Mouse (Mus musculus) myocyte (in vitro differentiated cells): Measurements from ENCODE around the gene Acot8. TPM values are rescaled to one million over a fixed set of nuclear protein-coding genes. Genes with fewer than 3 reads are reported as not detected.

Experiments
- H3K27me3 ChIP-seq: one replicate; pipeline ENCODE4 v1.6.1; 2011; ENCODE audit not compliant: control insufficient read depth, insufficient read depth, insufficient read length
- H3K36me3 ChIP-seq: one replicate; pipeline ENCODE4 v1.6.1; 2011; ENCODE audit not compliant: control insufficient read depth, insufficient read depth
- H3K4me2 ChIP-seq: one replicate; pipeline ENCODE4 v1.6.1; 2011; ENCODE audit warnings: low read depth, control low read depth
- H3K4me3 ChIP-seq: one replicate; pipeline ENCODE4 v1.5.1; 2011; ENCODE audit warnings: mild to moderate bottlenecking, control low read depth, moderate library complexity
- H3K79me2 ChIP-seq: one replicate; pipeline ENCODE4 v1.6.1; 2011; ENCODE audit not compliant: control insufficient read depth, insufficient read depth
- H3ac ChIP-seq: one replicate; pipeline ENCODE4 v1.6.1; 2011; ENCODE audit not compliant: control insufficient read depth, insufficient read length
- CEBPB ChIP-seq: IDR thresholded peaks from 2 replicates; pipeline ENCODE4 v1.6.1; 2011; ENCODE audit warnings: mild to moderate bottlenecking, moderate library complexity; ENCODE audit not compliant: poor library complexity, insufficient read depth, severe bottlenecking
- E2F4 ChIP-seq: IDR thresholded peaks from one replicate; pipeline ENCODE4 v1.6.1; 2011; ENCODE audit warnings: mild to moderate bottlenecking, control low read depth, moderate library complexity; ENCODE audit not compliant: insufficient read depth
- MAX ChIP-seq: IDR thresholded peaks from one replicate; pipeline ENCODE4 v1.6.1; 2011; ENCODE audit warnings: low read depth, mild to moderate bottlenecking, control low read depth
- MYOD1 ChIP-seq, 3 experiments: IDR thresholded peaks; one replicate each; pipeline ENCODE4 v1.6.1; 2011; ENCODE audit warnings: control low read depth in 2 of 3, low read depth in 2 of 3, mild to moderate bottlenecking in 2 of 3, moderate library complexity in 1 of 3; ENCODE audit not compliant: insufficient read length in 2 of 3, control insufficient read depth in 1 of 3
- MYOG ChIP-seq, 3 experiments: IDR thresholded peaks; one replicate each; pipeline ENCODE4 v1.6.1; 2011; ENCODE audit warnings: control low read depth in 2 of 3, low read depth in 2 of 3, mild to moderate bottlenecking in 2 of 3; ENCODE audit not compliant: insufficient read length in 2 of 3, control insufficient read depth in 1 of 3, insufficient read depth in 1 of 3
- POLR2A ChIP-seq: IDR thresholded peaks from one replicate; pipeline ENCODE4 v1.6.1; 2011; ENCODE audit warnings: low read depth, mild to moderate bottlenecking, control low read depth, moderate library complexity; ENCODE audit not compliant: insufficient read length
- POLR2AphosphoS2 ChIP-seq: IDR thresholded peaks from one replicate; pipeline ENCODE4 v1.6.1; 2011; ENCODE audit warnings: low read depth, control low read depth; ENCODE audit not compliant: insufficient read length
- REST ChIP-seq: IDR thresholded peaks from one replicate; pipeline ENCODE4 v1.6.1; 2011; ENCODE audit warnings: mild to moderate bottlenecking, control low read depth, moderate library complexity; ENCODE audit not compliant: insufficient read depth, insufficient read length
- SRF ChIP-seq: IDR thresholded peaks from one replicate; pipeline ENCODE4 v1.6.1; 2011; ENCODE audit warnings: low read depth; ENCODE audit not compliant: control insufficient read depth, insufficient read length
- TCF12 ChIP-seq: IDR thresholded peaks from one replicate; pipeline ENCODE4 v1.6.1; 2011; ENCODE audit warnings: mild to moderate bottlenecking, control low read depth; ENCODE audit not compliant: poor library complexity, insufficient read depth, severe bottlenecking
- TCF3 ChIP-seq: IDR thresholded peaks from one replicate; pipeline ENCODE4 v1.6.1; 2011; ENCODE audit warnings: low read depth, control low read depth; ENCODE audit not compliant: insufficient read length
- USF1 ChIP-seq: IDR thresholded peaks from one replicate; pipeline ENCODE4 v1.6.1; 2011; ENCODE audit warnings: low read depth, mild to moderate bottlenecking, control low read depth, moderate library complexity
- polyA plus RNA-seq: library from polyadenylated mRNA; unstranded; fragments of >200 nt; fragmentation: generic; extraction: Trizol; gene quantifications from one replicate; pipeline ENCODE4 v1.2.1, GENCODE M21; 2012; ENCODE audit warnings: missing spikeins

Gene Acot8
- polyA plus RNA-seq, 1 experiment = 24.5 TPM

- H3ac ChIP-seq = peak within 1 kb of the TSS; percentile 70
- H3K4me2 ChIP-seq = peak within 1 kb of the TSS; percentile 98
- H3K36me3 ChIP-seq = peaks cover 10% of the 10 kb centered on the region
- no peaks in the 10 kb centered on the region for H3K27me3 ChIP-seq
- H3K79me2 ChIP-seq = no peaks in the 10 kb centered on the region
- peak within 1 kb of the TSS; percentile 46 for H3K4me3 ChIP-seq
- peak in 1 of 3 experiments; percentile 3 for TF ChIP-seq MYOD1 (IDR thresholded peaks at IDR 0.05; ENCODE audit: control insufficient read depth in 1 of 3, insufficient read length in 2 of 3, low read depth in 2 of 3)
- TF ChIP-seq TCF12 = no peak
- TF ChIP-seq TCF3 = no peak
- TF ChIP-seq MAX = no peak
- peak; percentile 81 for TF ChIP-seq POLR2AphosphoS2
- no peak for TF ChIP-seq E2F4
- TF ChIP-seq REST = no peak
- peak; percentile 84 for TF ChIP-seq POLR2A
- TF ChIP-seq SRF = no peak
- TF ChIP-seq MYOG (IDR thresholded peaks at IDR 0.05; ENCODE audit: control insufficient read depth in 1 of 3, insufficient read depth in 1 of 3, insufficient read length in 2 of 3, low read depth in 2 of 3) = no peak
- no peak for TF ChIP-seq CEBPB
- TF ChIP-seq USF1 = no peak
Measured at GRCm38 (mm10) chr2:164785481-164786387, 18.9 kb downstream of the Acot8 start, which contains the start of gene Snx21. Gene Snx21 (plus strand): TSS chr2:164785823.

DNA sequence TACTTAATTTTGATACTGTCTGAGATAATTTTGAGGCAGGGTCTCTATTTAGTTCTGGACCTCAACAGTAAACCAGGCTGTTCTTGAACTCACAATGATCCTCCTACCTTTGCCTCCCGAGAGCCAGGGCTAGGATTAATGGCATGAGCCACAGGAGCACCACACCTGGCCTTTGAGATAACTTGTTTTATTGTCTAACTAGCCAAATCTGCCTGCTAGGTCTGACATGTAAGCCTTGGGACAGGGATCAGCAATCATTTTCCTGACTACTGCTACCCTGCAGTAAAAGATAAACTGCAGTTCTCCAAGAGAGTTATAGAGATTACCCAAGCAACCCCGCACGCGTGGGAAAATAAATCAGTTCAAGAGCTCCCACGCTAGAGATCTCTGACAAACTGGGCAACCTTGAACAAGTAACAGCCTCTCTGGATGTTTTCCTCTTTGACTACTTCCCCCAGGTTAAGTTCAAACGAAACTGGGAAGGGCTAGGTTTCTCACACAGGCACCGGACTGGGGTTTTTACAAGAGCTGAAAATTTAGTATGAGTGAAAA is 19.7 kb downstream of the Acot8 start:
- Histone ChIP-seq H3ac (peak overlapping the region; percentile 70), H3K4me3 (peak overlapping the region; percentile 46), H3K36me3 (peaks cover 10% of the 10 kb centered on the region), H3K4me2 (peak overlapping the region; percentile 98), H3K79me2 (no peaks in the 10 kb centered on the region), H3K27me3 (no peaks in the 10 kb centered on the region)
- TF ChIP-seq E2F4 (no peak), MYOG (IDR thresholded peaks at IDR 0.05; ENCODE audit: control insufficient read depth in 1 of 3, insufficient read depth in 1 of 3, insufficient read length in 2 of 3, low read depth in 2 of 3) (no peak), REST (no peak), MAX (no peak), MYOD1 (IDR thresholded peaks at IDR 0.05; ENCODE audit: control insufficient read depth in 1 of 3, insufficient read length in 2 of 3, low read depth in 2 of 3) (no peak), CEBPB (no peak), SRF (no peak), POLR2A (no peak), POLR2AphosphoS2 (no peak), TCF3 (no peak), USF1 (no peak), TCF12 (no peak)

DNA sequence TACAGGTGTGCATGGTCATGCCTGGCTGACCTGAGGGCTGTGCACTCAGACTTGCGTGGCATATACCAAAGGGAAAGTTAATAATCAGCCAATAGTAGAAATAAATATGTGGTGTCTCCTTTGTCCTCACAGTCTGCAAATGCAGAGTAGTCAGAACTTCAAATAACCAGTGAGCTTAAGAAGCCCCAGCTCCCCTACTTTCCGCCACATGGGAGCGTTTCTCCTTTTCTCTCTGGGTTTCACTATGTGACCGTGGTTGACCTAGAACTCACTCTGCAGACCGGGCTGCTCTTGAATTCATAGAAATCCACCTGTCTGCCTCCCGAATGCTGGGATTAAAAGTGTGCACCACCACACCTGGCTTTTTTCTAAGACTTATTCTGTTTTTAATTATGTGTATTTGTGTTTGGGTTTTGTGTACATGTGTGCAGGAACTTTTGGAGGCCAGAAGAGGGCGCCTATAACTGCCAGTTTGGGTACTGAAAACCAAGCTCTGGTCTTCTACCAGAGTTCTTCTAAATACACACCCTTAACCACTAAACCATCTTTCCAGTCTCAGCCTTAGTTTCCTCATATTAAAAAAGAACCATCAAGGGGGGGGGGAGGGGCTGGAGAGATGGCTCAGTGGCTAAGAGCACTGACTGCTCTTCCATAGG is 20.6 kb downstream of the Acot8 start:
- H3K4me2 ChIP-seq = no peak overlapping the region
- TF ChIP-seq POLR2AphosphoS2 = no peak
- TF ChIP-seq POLR2A = no peak
- no peak for TF ChIP-seq REST
- TF ChIP-seq E2F4 = no peak
- TF ChIP-seq MYOD1 (IDR thresholded peaks at IDR 0.05; ENCODE audit: control insufficient read depth in 1 of 3, insufficient read length in 2 of 3, low read depth in 2 of 3) = no peak
- no peak for TF ChIP-seq MYOG (IDR thresholded peaks at IDR 0.05; ENCODE audit: control insufficient read depth in 1 of 3, insufficient read depth in 1 of 3, insufficient read length in 2 of 3, low read depth in 2 of 3)
- no peak for TF ChIP-seq TCF12
- TF ChIP-seq USF1 = no peak
- no peak for TF ChIP-seq CEBPB
- TF ChIP-seq SRF = no peak
- no peak for TF ChIP-seq MAX
- no peak for TF ChIP-seq TCF3
- peak overlapping the region; percentile 46 for H3K4me3 ChIP-seq
- peaks cover 10% of the 10 kb centered on the region for H3K36me3 ChIP-seq
- H3K79me2 ChIP-seq = no peaks in the 10 kb centered on the region
- H3ac ChIP-seq = no peak overlapping the region
- H3K27me3 ChIP-seq = no peaks in the 10 kb centered on the region

GRCm38 (mm10) chr2:164781876-164782275 is 22.8 kb downstream of the Acot8 start:
- H3K36me3 ChIP-seq = no peaks in the 10 kb centered on the region
- H3K79me2 ChIP-seq = peaks cover 8% of the 10 kb centered on the region
- TF ChIP-seq MAX = no peak
- peak in 1 of 3 experiments; percentile 24 for TF ChIP-seq MYOG (IDR thresholded peaks at IDR 0.05; ENCODE audit: control insufficient read depth in 1 of 3, insufficient read depth in 1 of 3, insufficient read length in 2 of 3, low read depth in 2 of 3)
- peak; percentile 25 for TF ChIP-seq TCF12
- TF ChIP-seq SRF = peak; percentile 95
- no peak for TF ChIP-seq POLR2AphosphoS2
- TF ChIP-seq USF1 = no peak
- TF ChIP-seq CEBPB = no peak
- no peak for TF ChIP-seq REST
- peak; percentile 17 for TF ChIP-seq TCF3
- TF ChIP-seq MYOD1 (IDR thresholded peaks at IDR 0.05; ENCODE audit: control insufficient read depth in 1 of 3, insufficient read length in 2 of 3, low read depth in 2 of 3) = peak; percentile 88 to 97 (median 92)
- TF ChIP-seq POLR2A = peak; percentile 48
- TF ChIP-seq E2F4 = no peak
- no peak overlapping the region for H3K4me3 ChIP-seq
- H3K27me3 ChIP-seq = no peaks in the 10 kb centered on the region
- peak overlapping the region; percentile 56 for H3K4me2 ChIP-seq
- H3ac ChIP-seq = no peak overlapping the region
